Mouse (Mus musculus): ENCODE results near the gene Fez2.
A peak's percentile ranks its signal among the peaks of the same experiment; 100 is the strongest.

The Fez2 gene

GRCm38 (mm10) chr17:78364555-78365302 is 53.2 kb downstream of the Fez2 start:
- no peak for DNase-seq

GRCm38 (mm10) chr17:78361939-78362728 is 55.8 kb downstream of the Fez2 start:
- DNase-seq: no peak

- DNase-seq: no peak
Observed at GRCm38 (mm10) chr17:78358251-78358726, 59.7 kb downstream of the Fez2 start.

- no peak for DNase-seq
Observed at GRCm38 (mm10) chr17:78357753-78358152, 60.2 kb downstream of the Fez2 start.

- DNase-seq: no peak
Observed at GRCm38 (mm10) chr17:78355611-78356010, 62.3 kb downstream of the Fez2 start.

GRCm38 (mm10) chr17:78354871-78355270 is 63.1 kb downstream of the Fez2 start:
- DNase-seq: no peak

GRCm38 (mm10) chr17:78354411-78354810 is 63.5 kb downstream of the Fez2 start:
- no peak for DNase-seq

- DNase-seq: no peak
Observed at GRCm38 (mm10) chr17:78352500-78352855, 65.5 kb downstream of the Fez2 start.

GRCm38 (mm10) chr17:78351676-78352499 is 66.1 kb downstream of the Fez2 start:
- DNase-seq: no peak

GRCm38 (mm10) chr17:78347111-78347801 is 70.7 kb downstream of the Fez2 start:
- no peak for DNase-seq

GRCm38 (mm10) chr17:78343688-78344087 is 74.3 kb downstream of the Fez2 start:
- no peak for DNase-seq

- no peak for DNase-seq
Observed at GRCm38 (mm10) chr17:78335250-78335649, 82.7 kb downstream of the Fez2 start.

GRCm38 (mm10) chr17:78333275-78333674 is 84.7 kb downstream of the Fez2 start:
- DNase-seq: peak; percentile 12

- DNase-seq: no peak
Observed at GRCm38 (mm10) chr17:78331438-78331837, 86.5 kb downstream of the Fez2 start.

- no peak for DNase-seq
Observed at GRCm38 (mm10) chr17:78328287-78328686, 89.7 kb downstream of the Fez2 start.

- DNase-seq: no peak
Observed at GRCm38 (mm10) chr17:78327187-78327586, 90.8 kb downstream of the Fez2 start.

- DNase-seq: no peak
Observed at GRCm38 (mm10) chr17:78326381-78326780, 91.6 kb downstream of the Fez2 start.

- no peak for DNase-seq
Observed at GRCm38 (mm10) chr17:78325761-78326332, 92.1 kb downstream of the Fez2 start.

- no peak for DNase-seq
Observed at GRCm38 (mm10) chr17:78322369-78323335, 95.3 kb downstream of the Fez2 start.

- DNase-seq: no peak
Observed at GRCm38 (mm10) chr17:78321216-78321835, 96.6 kb downstream of the Fez2 start.

Measured in right cerebral cortex, adult 18-20 months (tissue).